Mouse (Mus musculus) neural tube, embryonic 15.5 days (tissue): Measurements from ENCODE around the gene Phtf1. TPM values are rescaled to one million over a fixed set of nuclear protein-coding genes. Genes with fewer than 3 reads are reported as not detected.

Experiments
- ATAC-seq: fragments of 200-750 bp; cut with Nextera tagmentation; 2 replicates; pipeline ENCODE4 v1.8.0; 2017; ENCODE audit warnings: mild to moderate bottlenecking, moderate TSS enrichment, moderate library complexity; ENCODE audit not compliant: low FRiP score
- H3K27ac ChIP-seq: fragments of 300-500 bp; sonication (generic); replicated peaks from 2 replicates; pipeline ENCODE4 v1.5.1; 2015; ENCODE audit warnings: mild to moderate bottlenecking, inconsistent platforms
- H3K27me3 ChIP-seq: fragments of 300-500 bp; sonication (generic); replicated peaks from 2 replicates; pipeline ENCODE4 v1.6.1; 2015; ENCODE audit warnings: inconsistent platforms
- H3K36me3 ChIP-seq: fragments of 300-500 bp; sonication (generic); 2 replicates; pipeline ENCODE4 v1.6.1; 2015; ENCODE audit warnings: inconsistent platforms
- H3K4me1 ChIP-seq: fragments of 300-500 bp; sonication (generic); 2 replicates; pipeline ENCODE4 v1.6.1; 2015; ENCODE audit warnings: inconsistent platforms
- H3K4me2 ChIP-seq: fragments of 300-500 bp; sonication (generic); 2 replicates; pipeline ENCODE4 v1.6.1; 2015; ENCODE audit warnings: inconsistent platforms, mild to moderate bottlenecking, moderate library complexity
- H3K4me3 ChIP-seq: fragments of 300-500 bp; sonication (generic); replicated peaks from 2 replicates; pipeline ENCODE4 v1.5.1; 2015; ENCODE audit warnings: mild to moderate bottlenecking, inconsistent platforms
- H3K9ac ChIP-seq: fragments of 300-500 bp; sonication (generic); replicated peaks from 2 replicates; pipeline ENCODE4 v1.6.1; 2015; ENCODE audit warnings: mild to moderate bottlenecking, inconsistent platforms
- H3K9me3 ChIP-seq: fragments of 300-500 bp; sonication (generic); replicated peaks from 2 replicates; pipeline ENCODE4 v1.6.1; 2016; ENCODE audit warnings: inconsistent platforms
- WGBS: fragments of 180-500 bp; shearing (Covaris S2); methylation state at CpG from one replicate; pipeline ENCODE4 v1.1.7; 2015; ENCODE audit warnings: mixed read lengths; 5-methylcytosine and 5-hydroxymethylcytosine counted together
- polyA plus RNA-seq: library from polyadenylated mRNA; unstranded; fragments of >200 nt; fragmentation: Nextera tagmentation; extraction: Ambion mirVana; gene quantifications from 2 replicates; pipeline ENCODE4 v1.2.1, GENCODE M21; 2015

The Phtf1 gene
- polyA plus RNA-seq: 21.8 and 22.8 TPM in 2 replicates

DNA sequence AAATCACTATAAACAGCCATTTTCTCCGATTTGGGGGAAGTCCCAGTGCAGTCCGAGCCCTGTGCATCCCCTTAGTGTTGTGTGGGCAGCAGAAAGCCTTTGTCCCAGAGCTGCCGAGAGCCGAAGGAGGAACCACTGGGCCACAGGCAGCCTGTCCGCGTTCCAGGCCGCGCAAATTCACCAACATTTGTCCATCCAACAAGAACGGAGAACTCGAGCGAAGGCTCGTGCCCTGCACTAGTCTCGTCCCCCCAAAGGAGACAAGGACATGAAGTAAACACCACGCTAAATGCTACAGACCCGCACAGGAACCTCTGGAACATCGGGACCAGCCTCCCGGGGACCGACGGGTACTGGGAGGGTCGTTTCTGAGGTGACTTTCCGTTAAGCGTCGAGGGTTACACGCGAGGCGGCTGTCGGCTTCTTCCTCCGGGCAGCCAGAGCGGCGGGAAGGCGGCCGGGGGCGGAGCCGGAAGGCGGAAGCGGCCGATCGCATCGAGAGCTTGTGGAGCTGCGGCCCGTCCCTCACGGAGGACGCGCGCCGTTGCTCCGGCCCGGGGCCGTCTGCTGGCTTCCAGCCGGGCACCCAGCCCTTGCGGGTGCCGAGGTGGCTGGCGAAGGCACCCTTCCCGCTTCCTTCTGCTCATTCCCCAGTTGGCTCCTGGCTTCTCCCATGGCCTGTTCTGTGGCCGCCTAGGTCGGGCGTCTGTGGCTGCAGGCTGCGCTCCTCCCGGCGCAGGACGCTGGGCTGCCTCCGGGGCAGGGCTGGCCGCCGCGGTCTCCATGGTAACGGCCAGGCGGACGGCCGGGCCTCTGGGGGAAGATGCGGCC, at the start of gene Phtf1:
TSS of gene Phtf1 (plus strand) at position 250 of the 831 bp plus-strand sequence.
- Histone ChIP-seq H3K27ac (peak within 1 kb of the TSS; percentile 94), H3K9ac (peak within 1 kb of the TSS; percentile 81), H3K4me2 (peak within 1 kb of the TSS; percentile 76), H3K36me3 (0 out of 2 replicates have a peak, but pooled peaks cover 5% of the 10 kb centered on the region), H3K4me3 (peak within 1 kb of the TSS; percentile 69), H3K4me1 (peaks cover 15% of the 10 kb centered on the region), H3K27me3 (no peaks in the 10 kb centered on the region), H3K9me3 (no peaks in the 10 kb centered on the region)
- ATAC-seq: peak; percentile 96
- WGBS: under 1% methylated on average over 70 of the region's 70 CpGs

DNA sequence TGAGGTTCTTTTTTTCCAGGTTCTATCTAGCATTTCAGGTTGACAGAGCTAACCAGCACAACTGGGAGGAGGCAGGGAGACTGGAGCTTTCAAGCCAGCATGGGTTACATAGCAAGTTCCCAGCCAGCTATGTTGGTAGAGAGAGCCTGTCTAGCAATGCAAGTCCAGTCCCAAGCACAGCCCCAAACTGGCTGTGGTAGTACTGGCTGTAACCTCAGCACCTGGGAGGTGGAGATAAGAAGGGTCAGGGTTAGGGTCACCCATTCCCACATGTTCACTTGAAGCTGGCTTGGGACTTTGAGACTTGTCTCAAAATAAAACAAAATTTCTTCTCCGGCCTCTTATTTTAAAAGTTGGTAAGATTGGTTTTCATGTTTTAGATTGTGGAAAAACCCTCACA, 47.8 kb upstream of the Phtf1 start:
- Histone ChIP-seq H3K4me1 (peaks cover 27% of the 10 kb centered on the region), H3K4me2 (no peak overlapping the region), H3K27me3 (no peaks in the 10 kb centered on the region), H3K4me3 (no peak overlapping the region), H3K9ac (no peak overlapping the region), H3K9me3 (no peaks in the 10 kb centered on the region), H3K36me3 (no peaks in the 10 kb centered on the region), H3K27ac (no peak overlapping the region)
- no peak for ATAC-seq
- WGBS: 98% methylated on average over 1 of the region's 1 CpGs

DNA sequence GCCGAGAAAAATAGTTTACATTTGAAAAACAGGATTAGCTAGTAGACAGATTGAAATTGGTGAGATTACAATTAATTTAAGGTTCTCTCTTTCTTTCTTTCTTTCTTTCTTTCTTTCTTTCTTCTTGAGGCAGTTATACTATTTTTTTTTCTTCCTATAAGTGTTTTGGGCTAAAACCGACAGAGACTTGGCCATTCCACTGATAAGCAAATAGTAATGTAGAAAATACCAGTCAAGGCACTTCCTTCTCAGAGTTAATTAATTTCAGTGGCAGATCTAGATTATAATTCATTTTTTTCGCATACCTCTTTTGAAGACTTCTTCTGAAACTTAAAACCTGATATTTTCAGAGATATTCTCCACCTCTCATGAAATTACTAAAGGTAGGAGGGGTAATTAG, 42.6 kb upstream of the Phtf1 start:
- no peak overlapping the region for H3K27ac ChIP-seq
- H3K9ac ChIP-seq: no peak overlapping the region
- WGBS: 61% methylated on average over 3 of the region's 3 CpGs
- H3K4me3 ChIP-seq: no peak overlapping the region
- no peaks in the 10 kb centered on the region for H3K9me3 ChIP-seq
- ATAC-seq: no peak
- no peaks in the 10 kb centered on the region for H3K27me3 ChIP-seq
- H3K36me3 ChIP-seq: no peaks in the 10 kb centered on the region
- H3K4me1 ChIP-seq: peaks cover 20% of the 10 kb centered on the region
- H3K4me2 ChIP-seq: no peak overlapping the region

DNA sequence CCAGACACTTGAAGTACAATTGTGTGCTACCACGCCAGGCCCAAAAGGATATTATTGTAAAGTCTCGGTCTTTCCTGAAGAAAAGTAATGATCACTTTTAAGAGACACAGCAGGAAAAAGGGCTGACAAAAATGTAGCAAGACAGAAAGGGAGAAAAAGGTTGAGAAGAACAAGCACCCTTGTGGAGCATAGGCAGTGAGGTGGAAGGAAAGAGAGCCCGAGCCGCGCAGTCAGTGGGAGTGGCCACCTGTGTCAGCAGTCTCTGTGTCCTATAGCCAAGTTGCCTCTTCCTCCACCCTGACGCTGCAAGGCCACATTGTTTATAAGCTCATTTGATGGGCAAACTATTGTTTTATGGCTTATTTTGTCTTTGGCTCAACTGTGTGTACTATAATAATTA, 40.4 kb upstream of the Phtf1 start:
- Histone ChIP-seq H3K9ac (no peak overlapping the region), H3K36me3 (peaks cover 9% of the 10 kb centered on the region; the same call in 1 of the 2 replicates), H3K4me1 (peaks cover 15% of the 10 kb centered on the region), H3K9me3 (no peaks in the 10 kb centered on the region), H3K4me3 (no peak overlapping the region), H3K27me3 (no peaks in the 10 kb centered on the region), H3K27ac (no peak overlapping the region), H3K4me2 (no peak overlapping the region)
- 33% methylated on average over 6 of the region's 6 CpGs for WGBS
- no peak for ATAC-seq

DNA sequence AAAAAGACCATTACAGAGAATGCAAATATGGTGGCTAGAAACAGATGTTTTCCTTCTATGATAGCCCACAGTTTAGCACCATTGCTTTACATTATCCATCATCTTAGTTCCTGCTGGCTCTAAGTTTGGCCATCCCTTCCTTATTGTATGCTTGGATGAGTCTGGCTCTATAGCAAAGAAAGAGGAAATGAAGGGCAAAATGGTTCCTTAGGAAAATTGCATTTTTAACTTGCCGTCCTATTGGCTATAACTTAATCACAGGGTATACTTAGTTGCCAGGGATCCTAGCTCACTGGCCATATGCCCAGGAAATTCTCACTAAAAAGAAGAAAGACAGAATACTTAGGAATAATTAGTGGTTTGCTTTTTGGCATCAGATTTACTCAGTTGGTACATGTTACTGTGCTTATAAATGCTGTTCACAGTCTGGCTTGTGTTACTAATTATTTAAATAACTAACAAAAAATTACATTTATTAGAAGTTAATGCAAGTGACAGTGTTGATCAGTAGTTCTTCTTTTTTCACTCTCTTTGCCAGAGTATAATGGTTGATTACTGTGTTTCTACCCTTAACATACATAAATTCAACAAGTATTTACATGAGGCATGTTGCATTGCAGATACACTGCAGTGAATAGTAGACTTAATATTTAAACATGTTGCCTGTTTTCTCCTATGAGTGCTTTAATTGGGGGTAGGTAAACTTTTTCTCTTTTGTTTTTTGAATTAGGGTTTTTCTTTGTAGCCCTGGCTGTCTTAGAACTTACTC, 22.9 kb upstream of the Phtf1 start:
- 0 out of 2 replicates have a peak, but pooled peaks cover 3% of the 10 kb centered on the region for H3K4me1 ChIP-seq
- no peak overlapping the region for H3K9ac ChIP-seq
- H3K27ac ChIP-seq: 0 out of 2 replicates have a peak overlapping the region, but pooled peaks have one; percentile 28
- no peaks in the 10 kb centered on the region for H3K36me3 ChIP-seq
- H3K4me2 ChIP-seq: no peak overlapping the region
- H3K9me3 ChIP-seq: no peaks in the 10 kb centered on the region
- H3K4me3 ChIP-seq: no peak overlapping the region
- ATAC-seq: no peak
- no peaks in the 10 kb centered on the region for H3K27me3 ChIP-seq
- 56% methylated on average over 1 of the region's 1 CpGs for WGBS

DNA sequence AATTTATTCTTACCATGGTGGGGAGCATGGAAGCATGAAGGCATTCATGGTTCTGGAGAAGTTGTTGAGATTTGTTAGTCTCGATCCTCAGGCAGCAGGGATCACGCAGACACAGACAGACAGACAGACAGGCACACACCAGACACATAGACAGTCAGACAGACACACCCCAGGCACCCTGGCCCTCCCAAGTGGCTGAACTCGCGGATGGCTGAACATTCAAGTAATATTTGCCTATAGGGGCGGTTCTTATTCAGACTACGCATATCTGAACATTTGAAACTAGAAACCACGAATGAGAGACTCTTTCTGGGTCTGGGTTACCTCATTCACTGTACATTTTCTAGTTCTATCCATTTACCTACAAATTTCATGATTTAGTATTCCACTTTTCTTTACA, 19.2 kb upstream of the Phtf1 start:
- H3K9ac ChIP-seq: no peak overlapping the region
- H3K27me3 ChIP-seq: no peaks in the 10 kb centered on the region
- WGBS: 93% methylated on average over 7 of the region's 7 CpGs
- peaks cover 5% of the 10 kb centered on the region; the same call in 1 of the 2 replicates for H3K4me1 ChIP-seq
- H3K4me3 ChIP-seq: no peak overlapping the region
- no peak overlapping the region for H3K27ac ChIP-seq
- H3K4me2 ChIP-seq: no peak overlapping the region
- H3K9me3 ChIP-seq: no peaks in the 10 kb centered on the region
- ATAC-seq: no peak
- H3K36me3 ChIP-seq: no peaks in the 10 kb centered on the region

DNA sequence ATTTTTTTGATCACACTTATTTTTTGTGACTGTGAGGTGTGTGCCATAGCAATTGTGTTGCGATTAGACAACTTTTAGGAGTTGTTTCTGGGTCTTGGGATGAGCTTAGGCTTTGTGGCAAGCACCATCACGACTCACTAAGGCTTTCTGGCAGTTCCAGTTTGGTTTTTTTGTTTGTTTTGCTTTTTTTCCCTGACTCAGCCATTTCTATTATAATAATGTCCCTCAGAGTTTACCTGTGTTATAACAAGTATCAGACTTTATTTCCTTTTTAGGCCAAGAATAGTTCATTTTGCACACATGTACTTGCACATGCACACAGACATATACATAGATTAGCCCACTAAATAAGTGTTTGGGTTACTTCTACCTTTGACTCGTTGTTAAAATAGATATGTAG, 7.3 kb upstream of the Phtf1 start:
- WGBS: 94% methylated on average over 3 of the region's 3 CpGs
- Histone ChIP-seq H3K36me3 (peaks cover 9% of the 10 kb centered on the region), H3K4me2 (no peak overlapping the region), H3K27me3 (no peaks in the 10 kb centered on the region), H3K27ac (no peak overlapping the region), H3K4me1 (no peaks in the 10 kb centered on the region), H3K9me3 (no peaks in the 10 kb centered on the region), H3K4me3 (no peak overlapping the region), H3K9ac (no peak overlapping the region)
- no peak for ATAC-seq

DNA sequence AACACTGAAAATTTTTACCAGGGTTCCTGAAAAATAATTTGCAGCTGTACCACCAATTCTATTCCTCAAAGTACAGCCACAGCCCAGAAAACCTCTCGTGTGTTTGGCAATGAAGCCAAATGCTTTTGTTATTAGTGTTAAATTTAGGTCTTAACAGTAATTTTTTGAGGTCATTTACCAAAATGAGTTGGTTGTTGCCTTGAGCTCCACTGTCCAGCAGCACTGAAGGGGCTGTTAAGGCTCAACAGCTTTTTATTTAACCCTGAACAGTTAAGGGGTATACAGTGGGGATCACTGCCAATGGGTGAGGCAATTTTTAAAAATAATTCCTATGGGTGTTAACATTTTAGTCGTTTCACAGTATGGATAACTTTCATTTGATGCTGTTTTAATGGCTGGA, 679 bp upstream of the Phtf1 start:
- Histone ChIP-seq H3K4me3 (peak overlapping the region; percentile 69), H3K27me3 (no peaks in the 10 kb centered on the region), H3K9me3 (no peaks in the 10 kb centered on the region), H3K27ac (peak overlapping the region; percentile 94), H3K4me2 (peak overlapping the region; percentile 76), H3K36me3 (peaks cover 7% of the 10 kb centered on the region), H3K9ac (peak overlapping the region; percentile 81), H3K4me1 (peaks cover 15% of the 10 kb centered on the region)
- WGBS: 23% methylated on average over 2 of the region's 2 CpGs
- no peak for ATAC-seq

DNA sequence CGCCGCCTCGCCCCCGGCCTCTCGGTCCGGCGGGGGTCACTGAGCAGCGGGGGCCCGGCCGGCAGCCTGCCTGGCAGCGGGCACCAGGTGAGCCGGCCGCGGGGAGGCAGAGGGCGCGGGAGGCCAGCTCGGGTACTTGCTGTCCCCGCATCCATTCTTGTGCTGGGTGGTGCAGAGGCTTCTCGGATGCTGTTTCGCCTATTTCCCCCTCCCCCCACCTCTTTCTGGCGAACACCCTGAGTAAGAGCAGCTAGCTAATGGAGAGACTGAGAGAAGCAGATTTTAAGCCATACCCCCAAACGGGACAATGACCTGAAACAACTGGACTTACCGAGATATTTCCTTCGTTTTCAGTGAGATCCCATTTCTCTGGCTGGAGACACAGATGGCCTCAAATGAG, 791 bp downstream of the Phtf1 start:
- Histone ChIP-seq H3K4me3 (peak overlapping the region; percentile 69), H3K9me3 (no peaks in the 10 kb centered on the region), H3K4me1 (peaks cover 15% of the 10 kb centered on the region), H3K9ac (peak overlapping the region; percentile 81), H3K4me2 (peak overlapping the region; percentile 76), H3K27ac (peak overlapping the region; percentile 94), H3K27me3 (no peaks in the 10 kb centered on the region), H3K36me3 (0 out of 2 replicates have a peak, but pooled peaks cover 7% of the 10 kb centered on the region)
- WGBS: under 1% methylated on average over 20 of the region's 24 CpGs
- ATAC-seq: peak; percentile 87

DNA sequence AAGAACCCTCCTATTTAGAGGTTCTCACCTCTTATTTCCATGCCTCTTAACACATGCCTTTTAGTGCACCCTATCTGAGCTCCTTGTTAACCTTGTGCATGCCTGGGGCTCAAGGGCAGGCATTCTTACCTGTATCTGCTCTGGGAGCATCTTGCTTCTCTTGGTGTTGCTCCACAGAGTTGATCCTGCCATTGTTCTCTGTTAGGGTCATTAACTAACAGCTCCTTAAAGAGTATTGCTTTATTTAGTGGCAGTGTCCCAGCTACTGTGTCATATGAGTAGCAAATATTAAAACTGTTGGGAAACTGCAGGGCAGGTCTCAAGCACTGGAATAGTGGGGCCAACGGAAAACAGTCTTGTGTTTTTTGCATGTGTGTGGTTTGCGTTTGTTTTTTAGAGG, 3.2 kb downstream of the Phtf1 start:
- Histone ChIP-seq H3K4me1 (peaks cover 15% of the 10 kb centered on the region), H3K9ac (no peak overlapping the region), H3K4me3 (no peak overlapping the region), H3K27ac (no peak overlapping the region), H3K9me3 (no peaks in the 10 kb centered on the region), H3K4me2 (no peak overlapping the region), H3K36me3 (0 out of 2 replicates have a peak, but pooled peaks cover 7% of the 10 kb centered on the region), H3K27me3 (no peaks in the 10 kb centered on the region)
- 96% methylated on average over 2 of the region's 2 CpGs for WGBS
- no peak for ATAC-seq

DNA sequence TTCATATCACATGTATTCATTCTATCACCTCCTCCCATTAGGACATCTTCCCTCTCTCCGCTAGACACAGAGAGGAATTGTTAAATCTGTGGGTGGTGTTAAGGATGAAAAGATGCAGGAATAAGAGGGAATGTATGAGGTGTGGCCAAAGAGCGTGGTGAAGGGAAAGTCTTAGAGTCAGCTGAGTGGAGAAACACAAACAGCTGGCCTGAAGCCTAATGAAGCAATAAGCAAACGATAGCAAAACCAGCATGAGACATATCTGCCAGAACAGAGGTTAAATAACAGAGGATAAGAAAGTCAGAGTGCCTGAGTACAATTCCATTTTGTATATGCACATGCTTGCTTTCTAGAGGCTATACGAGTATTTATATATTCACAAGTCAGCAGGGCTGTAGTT, 16.6 kb downstream of the Phtf1 start:
- Histone ChIP-seq H3K36me3 (peaks cover 55% of the 10 kb centered on the region), H3K9ac (no peak overlapping the region), H3K9me3 (no peaks in the 10 kb centered on the region), H3K4me1 (no peaks in the 10 kb centered on the region), H3K4me2 (no peak overlapping the region), H3K4me3 (no peak overlapping the region), H3K27ac (no peak overlapping the region), H3K27me3 (no peaks in the 10 kb centered on the region)
- 83% methylated on average over 4 of the region's 4 CpGs for WGBS
- no peak for ATAC-seq

DNA sequence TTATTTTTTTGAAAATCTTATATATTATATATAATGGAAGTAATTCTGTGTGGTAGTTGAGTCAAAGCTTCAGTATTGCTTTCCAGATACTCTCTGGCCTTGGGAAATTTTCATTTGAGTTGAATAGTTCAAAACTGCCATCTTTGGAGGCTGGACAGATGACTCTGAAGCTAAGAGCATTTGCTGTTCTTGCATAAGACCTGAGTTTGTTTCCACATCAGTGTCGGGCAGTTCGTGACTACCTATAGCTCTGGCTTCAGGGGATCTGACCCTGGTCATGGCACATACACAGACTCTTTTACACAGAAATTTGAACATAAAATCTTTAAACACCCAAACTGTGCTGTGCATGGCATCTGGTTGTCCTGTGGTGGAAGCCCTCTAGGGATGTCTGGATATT, 17.3 kb downstream of the Phtf1 start:
- no peak for ATAC-seq
- WGBS: 95% methylated on average over 2 of the region's 2 CpGs
- Histone ChIP-seq H3K9ac (no peak overlapping the region), H3K27ac (no peak overlapping the region), H3K27me3 (no peaks in the 10 kb centered on the region), H3K4me2 (no peak overlapping the region), H3K4me3 (no peak overlapping the region), H3K36me3 (peaks cover 60% of the 10 kb centered on the region), H3K9me3 (no peaks in the 10 kb centered on the region), H3K4me1 (no peaks in the 10 kb centered on the region)
